9 mouse cellular contexts compared by ENCODE assay signal in the genomic region with DNA sequence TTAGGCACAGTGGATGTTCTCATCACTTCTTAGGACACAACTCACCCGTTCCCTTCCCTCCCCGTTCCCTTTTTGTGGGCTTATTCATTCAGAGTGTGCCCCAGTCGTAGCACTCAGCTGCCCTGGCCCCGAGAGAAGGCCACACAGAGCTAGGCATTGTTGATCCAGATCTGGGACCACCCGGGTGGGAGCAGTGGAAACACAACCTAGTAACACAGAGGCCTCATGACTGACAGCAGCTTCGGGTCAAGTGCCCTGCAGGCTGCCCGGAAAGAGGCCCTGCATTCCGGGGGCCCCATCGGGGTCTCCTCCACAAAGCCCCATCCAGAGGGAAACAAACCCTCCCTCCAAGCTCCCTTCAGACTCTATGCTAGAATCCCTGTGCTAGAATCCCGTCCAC.
DNase-seq lines count a peak whose midpoint lies in the region; ATAC-seq lines count a peak whose summit lies in the region.
"Had no signal": no experiment of that assay in that cellular context is flagged by ENCODE, and none has a peak within 500 bp of the region (broad histone marks: within the 10 kb centered on the region; RNA-seq: fewer than 3 reads in every experiment).

No protein-coding gene starts in this region.

- H3K27ac ChIP-seq in midbrain, embryonic 12.5 days (replicated peaks): no peak overlapping the region

- H3K9me3 ChIP-seq in midbrain, embryonic 12.5 days: no peaks in the 10 kb centered on the region

- H3K36me3 ChIP-seq in midbrain, embryonic 12.5 days: no peaks in the 10 kb centered on the region

- no peak overlapping the region for H3K9ac ChIP-seq in midbrain, embryonic 12.5 days (replicated peaks)

- 2% methylated on average over 10 of the region's 10 CpGs for WGBS in midbrain, embryonic 12.5 days

- DNase-seq in Muller cell, postnatal 12 days (ENCODE audit: inconsistent ontology term): peak; percentile 31
- peak; percentile 85 for DNase-seq in embryo, embryonic 10.5 days (ENCODE audit: low spot score)
- DNase-seq in forelimb bud, embryonic 11.5 days (ENCODE audit: low read depth, low spot score): peak; percentile 46
- DNase-seq in right cerebral cortex, adult 2 months (ENCODE audit: low spot score in 2 of 2): no peak
- no peak for DNase-seq in heart, adult 9 months (ENCODE audit: low spot score in 2 of 2)
- DNase-seq in adrenal gland, postnatal 14 days: no peak
- DNase-seq: gastrocnemius, postnatal 36 days had no signal

- no peak overlapping the region for H3K4me2 ChIP-seq in midbrain, embryonic 12.5 days (replicated peaks)

- H3K4me3 ChIP-seq in midbrain, embryonic 12.5 days: no peak overlapping the region
- H3K4me3 ChIP-seq: erythroblast, embryonic 14.5 days had no signal

- peak; percentile 61 for ATAC-seq in midbrain, embryonic 12.5 days (ENCODE audit: low FRiP score, low read depth)

- H3K27me3 ChIP-seq in midbrain, embryonic 12.5 days: peaks cover 23% of the 10 kb centered on the region

- H3K4me1 ChIP-seq in midbrain, embryonic 12.5 days: peaks cover 19% of the 10 kb centered on the region

Comparison
In these comparisons a context has a peak if more than half of its experiments do, and no peak if none do; other contexts are left out.
1. DNase-seq: peak in Muller cell, postnatal 12 days (single experiment), embryo, embryonic 10.5 days (single experiment) and forelimb bud, embryonic 11.5 days (single experiment); none in right cerebral cortex, adult 2 months (0 of 2), heart, adult 9 months (0 of 2) and adrenal gland, postnatal 14 days (single experiment).